In genomic region chrX:101640194-101641160, GRCm38 (mm10) we compare ENCODE assay signal across 8 mouse cellular contexts. TPM values are rescaled to one million over a fixed set of nuclear protein-coding genes. Genes with fewer than 3 reads are reported as not detected.
DNase-seq lines count a peak whose midpoint lies in the region; ATAC-seq and TF ChIP-seq lines count a peak whose summit lies in the region.

No protein-coding gene starts in this region.

- H3K4me1 ChIP-seq in cortical plate, adult 2 months (ENCODE audit: control insufficient read depth, insufficient read depth, low read length) = no peaks in the 10 kb centered on the region; the same call in 1 of the 2 replicates
- no peaks in the 10 kb centered on the region for H3K4me1 ChIP-seq in intestine, postnatal 0 days (replicated peaks; ENCODE audit: control insufficient read depth, insufficient read depth, low read length)
- H3K4me1 ChIP-seq in limb, embryonic 14.5 days (ENCODE audit: control insufficient read depth, insufficient read depth, low read length) = no peaks in the 10 kb centered on the region
- peaks cover 9% of the 10 kb centered on the region for H3K4me1 ChIP-seq in midbrain, embryonic 15.5 days

- peak overlapping the region; percentile 60 for H3K4me3 ChIP-seq in left cerebral cortex, adult 2 months
- peak overlapping the region; percentile 90 for H3K4me3 ChIP-seq in cortical plate, adult 2 months (ENCODE audit: insufficient read depth, low read length)
- H3K4me3 ChIP-seq in intestine, postnatal 0 days (ENCODE audit: low read depth, low read length) = peak overlapping the region; percentile 69
- H3K4me3 ChIP-seq in limb, embryonic 14.5 days (replicated peaks; ENCODE audit: low read length) = peak overlapping the region; percentile 61
- H3K4me3 ChIP-seq in midbrain, embryonic 15.5 days = peak overlapping the region; percentile 69

- intact Hi-C loops in left cerebral cortex, adult 2 months (cut with DNase I) = loop anchor here (5.0 to 10.0 kb wide), 3 partner anchors 58 to 432 kb away; partner anchors contain the start of gene Rtl5
- intact Hi-C loops in gastrocnemius, postnatal 36 days (cut with DNase I) = no loop called here

- peak; percentile 14 to 19 for DNase-seq in left cerebral cortex, adult 2 months (ENCODE audit: extremely low spot score in 1 of 2, low spot score in 2 of 2)
- no peak for DNase-seq in left cerebral cortex, adult 11 months (ENCODE audit: low spot score)
- peak; percentile 14 to 31 for DNase-seq in gastrocnemius, postnatal 36 days
- DNase-seq in limb, embryonic 14.5 days (ENCODE audit: low spot score) = peak; percentile 22
- peak; percentile 45 to 63 for DNase-seq in spleen, postnatal 10 days (ENCODE audit: low spot score in 2 of 2)

- no peaks in the 10 kb centered on the region for H3K27me3 ChIP-seq in intestine, postnatal 0 days (replicated peaks; ENCODE audit: control insufficient read depth, insufficient read depth, low read length)
- no peaks in the 10 kb centered on the region for H3K27me3 ChIP-seq in limb, embryonic 14.5 days (ENCODE audit: control insufficient read depth, insufficient read depth, low read length)
- peaks cover 6% of the 10 kb centered on the region; the same call in 1 of the 2 replicates for H3K27me3 ChIP-seq in midbrain, embryonic 15.5 days (replicated peaks)

- peak overlapping the region; percentile 93 for H3K27ac ChIP-seq in left cerebral cortex, adult 2 months
- peak overlapping the region; percentile 85 for H3K27ac ChIP-seq in cortical plate, adult 2 months (ENCODE audit: insufficient read depth, low read length)
- H3K27ac ChIP-seq in intestine, postnatal 0 days (ENCODE audit: low read depth, low read length) = peak overlapping the region; percentile 60
- peak overlapping the region; percentile 84 for H3K27ac ChIP-seq in limb, embryonic 14.5 days (replicated peaks; ENCODE audit: low read depth, low read length)
- H3K27ac ChIP-seq in midbrain, embryonic 15.5 days = peak overlapping the region; percentile 88

- 17% methylated on average over 45 of the region's 45 CpGs for WGBS in intestine, postnatal 0 days
- WGBS in limb, embryonic 14.5 days = 17% methylated on average over 45 of the region's 45 CpGs
- 16% methylated on average over 45 of the region's 45 CpGs for WGBS in midbrain, embryonic 15.5 days

- TF ChIP-seq CTCF in left cerebral cortex, adult 2 months (IDR thresholded peaks at IDR 0.05) = no peak
- TF ChIP-seq CTCF in cortical plate, adult 2 months (IDR thresholded peaks at IDR 0.05; ENCODE audit: extremely low read depth, insufficient read depth, low read length) = no peak
- no peak for TF ChIP-seq CTCF in intestine, postnatal 0 days (IDR thresholded peaks at IDR 0.05; ENCODE audit: low read depth)

- peak overlapping the region; percentile 59 for H3K4me2 ChIP-seq in intestine, postnatal 0 days (replicated peaks; ENCODE audit: low read depth)
- H3K4me2 ChIP-seq in limb, embryonic 14.5 days (replicated peaks; ENCODE audit: low read depth, low read length, severe bottlenecking) = peak overlapping the region; percentile 56
- H3K4me2 ChIP-seq in midbrain, embryonic 15.5 days = peak overlapping the region; percentile 54

- no peak for TF ChIP-seq POLR2A in cortical plate, adult 2 months (IDR thresholded peaks at IDR 0.05; ENCODE audit: extremely low read depth, insufficient read depth, low read length)
- no peak for TF ChIP-seq POLR2A in limb, embryonic 14.5 days (IDR thresholded peaks at IDR 0.05; ENCODE audit: borderline replicate concordance, extremely low read depth, insufficient read depth, insufficient read length)

- H3K9ac ChIP-seq in intestine, postnatal 0 days (ENCODE audit: low read depth, low read length) = peak overlapping the region; percentile 74
- peak overlapping the region; percentile 83 for H3K9ac ChIP-seq in limb, embryonic 14.5 days (ENCODE audit: low read depth, low read length, severe bottlenecking)
- H3K9ac ChIP-seq in midbrain, embryonic 15.5 days = peak overlapping the region; percentile 76

- H3K36me3 ChIP-seq in intestine, postnatal 0 days (ENCODE audit: control insufficient read depth, insufficient read depth) = no peaks in the 10 kb centered on the region
- H3K36me3 ChIP-seq in limb, embryonic 14.5 days (ENCODE audit: control insufficient read depth, insufficient read depth, low read length) = peaks cover 3% of the 10 kb centered on the region; the same call in 1 of the 2 replicates
- H3K36me3 ChIP-seq in midbrain, embryonic 15.5 days (replicated peaks) = no peaks in the 10 kb centered on the region

- H3K9me3 ChIP-seq in intestine, postnatal 0 days (ENCODE audit: control insufficient read depth) = no peaks in the 10 kb centered on the region
- H3K9me3 ChIP-seq in limb, embryonic 14.5 days (ENCODE audit: control insufficient read depth, low read length) = no peaks in the 10 kb centered on the region
- no peaks in the 10 kb centered on the region for H3K9me3 ChIP-seq in midbrain, embryonic 15.5 days

- ATAC-seq in intestine, postnatal 0 days = peak; percentile 47
- peak; percentile 35; the same call in 1 of the 2 replicates for ATAC-seq in limb, embryonic 14.5 days (ENCODE audit: low FRiP score, low read depth)
- ATAC-seq in midbrain, embryonic 15.5 days (replicated peaks) = peak; percentile 58

RNA-seq across cellular contexts. Expression of gene Ogt, which starts 0.6 kb away (rescaled TPM):
- 100 to 1,000 TPM; 232 to 236 TPM for total RNA-seq in left cerebral cortex, adult 2 months (2021)
- 301 and 326 TPM in 2 replicates for polyA plus RNA-seq in cortical plate, adult 2 months (2012; rRNA removed)
- 10 to 100 TPM; 59.2 to 64.7 TPM for total RNA-seq in gastrocnemius, postnatal 36 days (2021)
- polyA plus RNA-seq in intestine, postnatal 0 days (2015; fragmentation: Nextera tagmentation; extraction: Ambion mirVana) = 38.5 and 38.7 TPM in 2 replicates
- polyA plus RNA-seq in limb, embryonic 14.5 days (2012; rRNA removed) = 354 and 370 TPM in 2 replicates
- 207 and 220 TPM in 2 replicates for polyA plus RNA-seq in limb, embryonic 14.5 days (2014; fragmentation: Nextera tagmentation; extraction: Ambion mirVana)
- 203 and 222 TPM in 2 replicates for polyA plus RNA-seq in midbrain, embryonic 15.5 days (2015; fragmentation: Nextera tagmentation; extraction: Ambion mirVana)
